Mouse (Mus musculus): ENCODE measurements at regions not wholly inside any gene's neighbourhood (a gene's known extent, or its start where the extent isn't known, plus 50 kb on each side); places are given as distances from the start of the nearest gene placed in this dataset.
"Not testable (repeated sequence)": the region's sequence is repeated elsewhere in the genome, so short reads cannot be mapped to it uniquely, and the experiment has no call there.

- H3K4me3 ChIP-seq = not testable (repeated sequence)
These were observed 173.6 kb downstream of the Dio2 start for GRCm38 (mm10) chr12:90564594-90564993.

GRCm38 (mm10) chr12:90542361-90542760 is 195.9 kb downstream of the Dio2 start:
- ATAC-seq (ENCODE audit: low FRiP score, low read depth) = no peak
- no peak overlapping the region for H3K4me2 ChIP-seq (replicated peaks)
- no peaks in the 10 kb centered on the region for H3K27me3 ChIP-seq
- H3K9ac ChIP-seq (replicated peaks) = no peak overlapping the region
- 81% methylated on average over 5 of the region's 5 CpGs for WGBS
- H3K27ac ChIP-seq (replicated peaks) = no peak overlapping the region
- no peaks in the 10 kb centered on the region for H3K4me1 ChIP-seq
- H3K9me3 ChIP-seq = no peaks in the 10 kb centered on the region
- H3K4me3 ChIP-seq = no peak overlapping the region
- H3K36me3 ChIP-seq = no peaks in the 10 kb centered on the region

More at GRCm38 (mm10) chr12:90564594-90564993, 173.6 kb downstream of the Dio2 start:
- WGBS = 95% methylated on average over 19 of the region's 22 CpGs
- not testable (repeated sequence) for H3K4me1 ChIP-seq; H3K36me3 ChIP-seq; H3K4me2 ChIP-seq (replicated peaks); H3K27me3 ChIP-seq; H3K27ac ChIP-seq (replicated peaks); H3K9me3 ChIP-seq; H3K9ac ChIP-seq (replicated peaks)
- ATAC-seq (ENCODE audit: low FRiP score, low read depth) = 0 out of 2 replicates have a peak, but pooled peaks have one; percentile 34

Measured in midbrain, embryonic 12.5 days (tissue).